Mouse (Mus musculus) neural tube, embryonic 15.5 days (tissue): ENCODE data around the gene Gdf2. TPM values are rescaled to one million over a fixed set of nuclear protein-coding genes. Genes with fewer than 3 reads are reported as not detected.

Source experiments
- ATAC-seq: fragments of 200-750 bp; cut with Nextera tagmentation; 2 replicates; pipeline ENCODE4 v1.8.0; 2017; ENCODE audit warnings: mild to moderate bottlenecking, moderate TSS enrichment, moderate library complexity; ENCODE audit not compliant: low FRiP score
- H3K27ac ChIP-seq: fragments of 300-500 bp; sonication (generic); replicated peaks from 2 replicates; pipeline ENCODE4 v1.5.1; 2015; ENCODE audit warnings: mild to moderate bottlenecking, inconsistent platforms
- H3K27me3 ChIP-seq: fragments of 300-500 bp; sonication (generic); replicated peaks from 2 replicates; pipeline ENCODE4 v1.6.1; 2015; ENCODE audit warnings: inconsistent platforms
- H3K36me3 ChIP-seq: fragments of 300-500 bp; sonication (generic); 2 replicates; pipeline ENCODE4 v1.6.1; 2015; ENCODE audit warnings: inconsistent platforms
- H3K4me1 ChIP-seq: fragments of 300-500 bp; sonication (generic); 2 replicates; pipeline ENCODE4 v1.6.1; 2015; ENCODE audit warnings: inconsistent platforms
- H3K4me2 ChIP-seq: fragments of 300-500 bp; sonication (generic); 2 replicates; pipeline ENCODE4 v1.6.1; 2015; ENCODE audit warnings: inconsistent platforms, mild to moderate bottlenecking, moderate library complexity
- H3K4me3 ChIP-seq: fragments of 300-500 bp; sonication (generic); replicated peaks from 2 replicates; pipeline ENCODE4 v1.5.1; 2015; ENCODE audit warnings: mild to moderate bottlenecking, inconsistent platforms
- H3K9ac ChIP-seq: fragments of 300-500 bp; sonication (generic); replicated peaks from 2 replicates; pipeline ENCODE4 v1.6.1; 2015; ENCODE audit warnings: mild to moderate bottlenecking, inconsistent platforms
- H3K9me3 ChIP-seq: fragments of 300-500 bp; sonication (generic); replicated peaks from 2 replicates; pipeline ENCODE4 v1.6.1; 2016; ENCODE audit warnings: inconsistent platforms
- WGBS: fragments of 180-500 bp; shearing (Covaris S2); methylation state at CpG from one replicate; pipeline ENCODE4 v1.1.7; 2015; ENCODE audit warnings: mixed read lengths; 5-methylcytosine and 5-hydroxymethylcytosine counted together
- polyA plus RNA-seq: library from polyadenylated mRNA; unstranded; fragments of >200 nt; fragmentation: Nextera tagmentation; extraction: Ambion mirVana; gene quantifications from 2 replicates; pipeline ENCODE4 v1.2.1, GENCODE M21; 2015

Gene Gdf2
- polyA plus RNA-seq = 0.05 and 0.11 TPM in 2 replicates

GRCm38 (mm10) chr14:33940739-33941138, at the start of gene Gdf2:
TSS of gene Gdf2 (plus strand) at chr14:33941039.
- WGBS = 73% methylated on average over 8 of the region's 8 CpGs
- no peak for ATAC-seq
- Histone ChIP-seq H3K4me1 (peaks cover 5% of the 10 kb centered on the region; the same call in 1 of the 2 replicates), H3K4me2 (no peak within 1 kb of the TSS), H3K4me3 (no peak within 1 kb of the TSS), H3K9me3 (no peaks in the 10 kb centered on the region), H3K9ac (no peak within 1 kb of the TSS), H3K27ac (no peak within 1 kb of the TSS), H3K36me3 (no peaks in the 10 kb centered on the region), H3K27me3 (peaks cover 3% of the 10 kb centered on the region; the same call in 1 of the 2 replicates)

- H3K27ac ChIP-seq = no peak overlapping the region
- H3K27me3 ChIP-seq = no peaks in the 10 kb centered on the region; the same call in 1 of the 2 replicates
- no peak overlapping the region for H3K4me2 ChIP-seq
- ATAC-seq = no peak
- 86% methylated on average over 3 of the region's 3 CpGs for WGBS
- no peak overlapping the region for H3K4me3 ChIP-seq
- H3K4me1 ChIP-seq = no peaks in the 10 kb centered on the region; the same call in 1 of the 2 replicates
- no peaks in the 10 kb centered on the region for H3K9me3 ChIP-seq
- no peaks in the 10 kb centered on the region for H3K36me3 ChIP-seq
- no peak overlapping the region for H3K9ac ChIP-seq
These were observed 49.3 kb upstream of the Gdf2 start for GRCm38 (mm10) chr14:33891507-33891906.

DNA sequence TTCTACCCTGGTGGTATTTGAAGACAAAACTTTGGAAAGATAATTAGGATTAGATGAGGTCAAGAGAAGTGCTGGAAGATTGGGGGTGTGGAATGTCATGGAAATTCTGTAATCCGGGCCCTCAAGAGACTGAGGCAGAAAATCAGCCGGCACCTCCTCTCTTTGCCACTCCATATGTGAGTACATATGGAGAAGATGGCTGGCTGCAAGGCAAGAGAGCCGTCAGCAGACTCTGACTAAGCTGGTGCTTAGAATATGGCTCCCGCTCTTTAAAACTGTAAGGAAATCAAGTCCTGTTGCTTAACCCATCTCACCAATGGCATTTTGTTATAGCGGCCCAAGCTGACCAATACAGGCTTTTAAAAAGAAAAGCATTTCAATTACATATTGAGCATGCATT, 45.1 kb upstream of the Gdf2 start:
- no peaks in the 10 kb centered on the region for H3K9me3 ChIP-seq
- H3K9ac ChIP-seq = no peak overlapping the region
- WGBS = 90% methylated on average over 5 of the region's 5 CpGs
- no peaks in the 10 kb centered on the region for H3K36me3 ChIP-seq
- no peak overlapping the region for H3K4me2 ChIP-seq
- no peak overlapping the region for H3K4me3 ChIP-seq
- ATAC-seq = no peak
- no peak overlapping the region for H3K27ac ChIP-seq
- no peaks in the 10 kb centered on the region; the same call in 1 of the 2 replicates for H3K27me3 ChIP-seq
- H3K4me1 ChIP-seq = no peaks in the 10 kb centered on the region; the same call in 1 of the 2 replicates

DNA sequence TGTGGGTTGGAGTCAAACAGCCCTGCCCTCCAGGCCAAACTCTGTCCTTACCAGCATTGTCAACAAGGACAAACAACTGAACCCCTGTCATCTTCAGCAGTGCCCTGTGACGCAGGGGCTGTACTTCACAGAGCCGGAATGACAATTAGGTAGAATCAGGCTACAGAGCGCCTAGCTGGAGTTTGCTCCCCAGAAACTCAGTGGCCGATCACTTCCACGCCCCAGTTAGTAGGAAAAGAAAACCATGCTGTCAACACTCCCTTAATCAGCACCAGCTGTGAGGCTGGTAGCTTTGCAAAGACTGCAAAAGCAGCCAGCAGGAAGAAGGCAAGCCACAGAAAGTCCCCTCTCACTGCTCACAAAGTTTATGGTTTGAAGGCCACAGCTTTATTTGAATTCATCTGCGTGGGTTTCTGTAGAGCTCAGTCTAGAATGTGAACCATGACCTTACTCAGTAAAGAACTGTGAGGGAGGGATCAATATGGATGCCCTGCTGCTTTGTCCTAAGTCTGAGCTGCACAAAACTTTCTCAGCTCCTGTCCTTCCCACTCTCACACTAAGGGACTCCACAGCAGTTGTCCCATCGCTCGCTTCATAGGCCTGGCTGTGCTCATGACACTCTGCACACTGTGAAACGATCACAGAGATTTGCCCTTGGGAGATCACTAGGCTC, 44.1 kb upstream of the Gdf2 start:
- H3K27me3 ChIP-seq = no peaks in the 10 kb centered on the region; the same call in 1 of the 2 replicates
- H3K9ac ChIP-seq = no peak overlapping the region
- H3K4me1 ChIP-seq = no peaks in the 10 kb centered on the region; the same call in 1 of the 2 replicates
- no peak overlapping the region; the same call in 1 of the 2 replicates for H3K27ac ChIP-seq
- no peaks in the 10 kb centered on the region for H3K36me3 ChIP-seq
- WGBS = 45% methylated on average over 9 of the region's 9 CpGs
- ATAC-seq = no peak
- no peak overlapping the region for H3K4me3 ChIP-seq
- H3K4me2 ChIP-seq = no peak overlapping the region
- no peaks in the 10 kb centered on the region for H3K9me3 ChIP-seq

GRCm38 (mm10) chr14:33902783-33903182, 38.1 kb upstream of the Gdf2 start:
- Histone ChIP-seq H3K4me1 (no peaks in the 10 kb centered on the region), H3K9ac (no peak overlapping the region), H3K4me2 (no peak overlapping the region), H3K27me3 (no peaks in the 10 kb centered on the region; the same call in 1 of the 2 replicates), H3K9me3 (no peaks in the 10 kb centered on the region), H3K4me3 (no peak overlapping the region), H3K36me3 (no peaks in the 10 kb centered on the region), H3K27ac (no peak overlapping the region)
- WGBS = 93% methylated on average over 4 of the region's 4 CpGs
- ATAC-seq = no peak

DNA sequence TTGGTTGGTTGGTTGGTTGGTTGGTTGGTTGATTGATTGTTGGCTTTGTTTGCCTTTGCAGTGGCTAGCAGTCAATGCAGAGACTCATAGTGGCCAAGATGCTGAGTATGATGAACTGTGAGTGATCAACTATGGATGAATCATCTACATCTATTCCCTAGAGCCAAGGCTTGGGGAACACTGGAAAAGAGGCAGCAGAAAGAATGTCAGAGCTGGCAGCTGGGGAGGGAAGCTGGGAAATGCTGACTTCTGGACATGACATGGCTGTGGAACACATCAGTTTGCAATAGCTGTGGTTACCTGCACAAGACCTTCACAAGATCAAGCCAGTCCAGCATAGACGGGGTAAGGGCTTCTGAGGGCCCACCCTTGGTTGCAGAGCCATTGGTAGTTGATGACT, 37.6 kb upstream of the Gdf2 start:
- WGBS = 77% methylated on average over 1 of the region's 1 CpGs
- no peak overlapping the region for H3K9ac ChIP-seq

GRCm38 (mm10) chr14:33904851-33905250, 36.0 kb upstream of the Gdf2 start:
- Histone ChIP-seq H3K4me2 (no peak overlapping the region), H3K36me3 (no peaks in the 10 kb centered on the region), H3K27me3 (no peaks in the 10 kb centered on the region; the same call in 1 of the 2 replicates), H3K4me1 (no peaks in the 10 kb centered on the region), H3K9me3 (no peaks in the 10 kb centered on the region), H3K9ac (no peak overlapping the region), H3K27ac (no peak overlapping the region), H3K4me3 (no peak overlapping the region)
- ATAC-seq = no peak

More for the DNA sequence above, 37.6 kb upstream of the Gdf2 start:
- Histone ChIP-seq H3K4me3 (no peak overlapping the region), H3K9me3 (no peaks in the 10 kb centered on the region), H3K27ac (no peak overlapping the region), H3K36me3 (no peaks in the 10 kb centered on the region), H3K4me2 (no peak overlapping the region), H3K27me3 (no peaks in the 10 kb centered on the region; the same call in 1 of the 2 replicates), H3K4me1 (no peaks in the 10 kb centered on the region)
- ATAC-seq = no peak

GRCm38 (mm10) chr14:33913727-33914126, 27.1 kb upstream of the Gdf2 start:
- no peaks in the 10 kb centered on the region for H3K36me3 ChIP-seq
- H3K4me3 ChIP-seq = no peak overlapping the region
- peaks cover 3% of the 10 kb centered on the region for H3K4me1 ChIP-seq
- no peak overlapping the region for H3K27ac ChIP-seq
- ATAC-seq = no peak; the same call in 1 of the 2 replicates
- WGBS = 39% methylated on average over 3 of the region's 3 CpGs
- peaks cover 15% of the 10 kb centered on the region for H3K27me3 ChIP-seq
- H3K9me3 ChIP-seq = no peaks in the 10 kb centered on the region
- no peak overlapping the region for H3K9ac ChIP-seq
- no peak overlapping the region for H3K4me2 ChIP-seq

- peaks cover 16% of the 10 kb centered on the region for H3K27me3 ChIP-seq
- H3K9ac ChIP-seq = no peak overlapping the region
- H3K9me3 ChIP-seq = no peaks in the 10 kb centered on the region
- H3K36me3 ChIP-seq = no peaks in the 10 kb centered on the region
- H3K4me3 ChIP-seq = no peak overlapping the region
- H3K4me1 ChIP-seq = peaks cover 8% of the 10 kb centered on the region
- no peak overlapping the region for H3K4me2 ChIP-seq
- H3K27ac ChIP-seq = no peak overlapping the region
- WGBS = 83% methylated on average over 9 of the region's 9 CpGs
- no peak for ATAC-seq
These were observed 26.6 kb upstream of the Gdf2 start for GRCm38 (mm10) chr14:33914206-33914605.

DNA sequence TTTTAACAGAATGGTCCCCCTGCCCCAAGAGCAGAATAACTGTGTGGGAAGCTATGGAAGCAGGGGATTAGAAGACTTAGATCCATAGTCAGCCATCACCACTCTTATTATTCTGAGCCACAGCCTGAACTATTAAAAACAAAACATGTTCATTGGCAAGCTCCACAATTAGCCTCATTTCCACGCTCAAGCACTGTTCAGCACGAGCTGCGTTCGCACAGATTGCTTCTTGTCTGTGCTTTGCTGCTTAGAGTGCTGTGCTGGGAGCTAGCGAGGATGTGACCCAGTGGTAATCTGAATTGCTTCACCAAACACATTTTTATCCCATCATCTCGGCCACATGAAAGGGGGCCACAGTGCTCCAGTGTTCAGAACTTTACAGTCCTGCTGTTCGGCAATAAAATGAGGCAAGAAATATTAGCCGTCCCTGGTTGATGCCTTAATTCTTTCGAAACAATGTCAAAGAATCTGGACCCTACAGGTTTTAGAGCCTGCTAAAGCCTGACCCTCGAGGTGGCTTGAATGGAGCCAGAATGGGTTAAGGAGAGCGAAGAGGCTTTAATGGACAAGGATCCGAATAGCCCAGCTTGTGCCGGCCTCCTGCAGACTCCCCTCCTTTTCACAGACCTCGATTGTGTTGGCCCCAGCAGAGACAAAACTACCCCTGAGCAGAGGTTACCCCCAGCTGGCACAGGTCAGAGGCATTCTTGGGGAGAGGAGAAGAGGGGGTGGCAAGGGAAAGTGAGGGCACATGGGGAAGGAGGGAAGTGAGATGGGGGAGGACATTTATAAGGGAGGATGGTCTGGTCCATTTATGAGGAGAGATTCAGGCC, 19.9 kb upstream of the Gdf2 start:
- H3K36me3 ChIP-seq = no peaks in the 10 kb centered on the region
- no peak overlapping the region for H3K4me3 ChIP-seq
- no peak overlapping the region for H3K9ac ChIP-seq
- no peaks in the 10 kb centered on the region for H3K9me3 ChIP-seq
- peaks cover 53% of the 10 kb centered on the region for H3K27me3 ChIP-seq
- peak overlapping the region; percentile 42; the same call in 1 of the 2 replicates for H3K27ac ChIP-seq
- ATAC-seq = no peak
- H3K4me2 ChIP-seq = peak overlapping the region; percentile 32
- 10% methylated on average over 14 of the region's 14 CpGs for WGBS
- H3K4me1 ChIP-seq = peaks cover 53% of the 10 kb centered on the region

GRCm38 (mm10) chr14:33922771-33923167, 18.1 kb upstream of the Gdf2 start:
- H3K27ac ChIP-seq = no peak overlapping the region
- H3K9ac ChIP-seq = peak overlapping the region; percentile 55; the same call in 1 of the 2 replicates
- no peaks in the 10 kb centered on the region for H3K9me3 ChIP-seq
- peaks cover 53% of the 10 kb centered on the region for H3K4me1 ChIP-seq
- H3K4me2 ChIP-seq = peak overlapping the region; percentile 96
- H3K36me3 ChIP-seq = no peaks in the 10 kb centered on the region
- H3K27me3 ChIP-seq = peaks cover 50% of the 10 kb centered on the region
- no peak for ATAC-seq
- peak overlapping the region; percentile 58 for H3K4me3 ChIP-seq
- 13% methylated on average over 8 of the region's 8 CpGs for WGBS
